Mouse (Mus musculus) stomach, postnatal 0 days (tissue): ENCODE measurements around the gene Copz2.

ENCODE experiments used
- CTCF ChIP-seq: IDR thresholded peaks from 2 replicates; pipeline ENCODE4 v1.5.1; 2016; ENCODE audit warnings: antibody characterized with exemption, low read depth, mild to moderate bottlenecking, moderate library complexity
- EP300 ChIP-seq: optimal IDR thresholded peaks from 2 replicates; pipeline ENCODE3; 2016; ENCODE audit warnings: antibody characterized with exemption

DNA sequence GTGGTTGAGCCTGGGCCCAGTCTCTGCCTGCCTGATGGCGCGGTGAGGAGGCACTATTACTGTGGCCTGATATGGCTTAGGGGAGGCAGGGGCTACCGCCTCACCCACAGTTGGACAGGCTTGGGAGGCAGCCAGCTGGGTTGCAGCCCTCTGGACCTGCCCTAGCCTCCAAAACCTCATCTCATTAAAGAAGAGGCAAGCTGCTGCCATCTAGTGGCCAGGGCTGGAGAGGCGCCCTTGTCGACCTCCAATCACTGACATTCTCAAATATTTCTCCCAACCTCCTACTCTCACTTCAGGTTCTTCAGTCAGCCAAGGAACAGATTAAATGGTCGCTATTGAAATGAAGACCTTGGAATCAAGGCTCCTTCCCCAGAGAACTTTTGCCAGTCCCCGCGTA is 10.9 kb downstream of the Copz2 start:
- TF ChIP-seq EP300 (no peak), CTCF (peak; percentile 95)
